Mouse (Mus musculus): ENCODE results near the gene Nfe2. TPM values are rescaled to one million over a fixed set of nuclear protein-coding genes. Genes with fewer than 3 reads are reported as not detected.
"Not testable (repeated sequence)": the region's sequence is repeated elsewhere in the genome, so short reads cannot be mapped to it uniquely, and the experiment has no call there.

Gene Nfe2
- total and polyA plus RNA-seq, 3 experiments = 0.86 to 2.0 (median 1.6) TPM

DNA sequence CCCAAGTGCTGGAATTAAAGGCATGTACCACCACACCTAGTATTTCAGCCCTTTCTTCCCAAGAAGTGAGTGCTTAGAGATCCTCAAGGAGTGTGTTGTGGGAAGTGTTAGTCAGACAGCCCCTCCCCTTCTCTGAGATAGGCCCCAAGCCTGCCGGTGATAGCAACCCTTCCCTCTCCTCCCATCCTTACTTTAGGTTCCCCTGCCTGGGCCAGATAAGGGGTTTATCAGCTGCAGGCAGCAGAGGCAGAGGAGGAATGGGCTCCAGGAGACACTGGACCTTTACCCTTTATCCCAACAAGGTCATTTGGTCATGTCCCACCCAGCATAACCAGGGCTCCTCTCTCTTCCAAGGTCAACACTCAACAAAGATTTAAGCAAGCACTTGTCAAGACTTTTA, 6.6 kb downstream of the Nfe2 start:
- H3K79me2 ChIP-seq (replicated peaks; ENCODE audit: control insufficient read depth, insufficient read depth, low read length) = no peaks in the 10 kb centered on the region
- H3K27ac ChIP-seq = no peak overlapping the region
- peaks cover 3% of the 10 kb centered on the region for H3K36me3 ChIP-seq (ENCODE audit: control insufficient read depth, insufficient read depth, low read length)
- no peaks in the 10 kb centered on the region for H3K4me1 ChIP-seq (ENCODE audit: control insufficient read depth, insufficient read depth, low read length)
- H3K4me3 ChIP-seq = no peak overlapping the region
- 16% methylated on average over 1 of the region's 1 CpGs for WGBS
- intact Hi-C loops (cut with DNase I) = loop anchor here (2.0 kb wide), 2 partner anchors 29 to 55 kb away; no protein-coding TSS in a partner anchor
- no peak overlapping the region for H3K9ac ChIP-seq (ENCODE audit: low read depth, low read length)
- no peak for DNase-seq
- TF ChIP-seq POLR2A (IDR thresholded peaks at IDR 0.05; ENCODE audit: insufficient read depth, low read depth, low read length) (no peak), EP300 (IDR thresholded peaks at IDR 0.05; ENCODE audit: insufficient read depth, low read depth, low read length) (no peak), CTCF (IDR thresholded peaks at IDR 0.05) (no peak)
- no peaks in the 10 kb centered on the region for H3K27me3 ChIP-seq (ENCODE audit: control insufficient read depth, insufficient read depth, low read length)

DNA sequence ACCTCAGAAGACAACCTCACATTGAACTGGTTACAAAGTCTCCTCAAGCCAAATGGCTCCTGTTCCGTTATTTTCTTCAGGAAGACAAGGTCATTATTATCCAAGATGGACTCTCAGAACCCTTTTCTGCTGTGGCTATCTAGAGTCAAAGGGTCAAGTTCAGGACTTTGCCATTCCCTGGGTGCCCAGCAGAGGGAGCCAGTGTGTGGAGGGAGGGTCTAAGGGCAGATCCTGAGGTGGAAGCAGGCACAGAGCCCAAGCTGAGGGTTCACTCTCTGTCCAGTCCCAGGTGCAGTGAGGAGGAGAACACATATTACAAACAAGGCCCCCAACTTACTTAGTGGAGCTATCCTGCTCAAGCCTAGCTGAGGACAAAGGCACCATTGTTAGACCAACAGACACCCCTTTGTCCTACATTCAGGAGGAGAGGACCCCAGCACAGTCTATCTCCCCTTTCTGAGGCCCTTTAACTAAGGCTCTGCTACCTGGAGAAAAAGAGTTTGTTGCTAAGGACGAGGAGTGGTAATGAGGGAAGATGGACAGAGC, 7.9 kb downstream of the Nfe2 start:
- H3K27ac ChIP-seq = no peak overlapping the region
- TF ChIP-seq EP300 (IDR thresholded peaks at IDR 0.05; ENCODE audit: insufficient read depth, low read depth, low read length) = 0 out of 2 replicates have a peak, but pooled peaks have one; percentile 32
- TF ChIP-seq CTCF (IDR thresholded peaks at IDR 0.05) = peak; percentile 94
- no peak for TF ChIP-seq POLR2A (IDR thresholded peaks at IDR 0.05; ENCODE audit: insufficient read depth, low read depth, low read length)
- 33% methylated on average over 2 of the region's 2 CpGs for WGBS
- no peaks in the 10 kb centered on the region for H3K79me2 ChIP-seq (replicated peaks; ENCODE audit: control insufficient read depth, insufficient read depth, low read length)
- intact Hi-C loops (cut with DNase I) = loop anchor here (2.0 kb wide), 2 partner anchors 31 to 57 kb away; no protein-coding TSS in a partner anchor
- H3K27me3 ChIP-seq (ENCODE audit: control insufficient read depth, insufficient read depth, low read length) = no peaks in the 10 kb centered on the region
- H3K9ac ChIP-seq (ENCODE audit: low read depth, low read length) = no peak overlapping the region
- no peaks in the 10 kb centered on the region for H3K4me1 ChIP-seq (ENCODE audit: control insufficient read depth, insufficient read depth, low read length)
- peak; percentile 60 to 86 for DNase-seq
- no peak overlapping the region for H3K4me3 ChIP-seq
- peaks cover 12% of the 10 kb centered on the region for H3K36me3 ChIP-seq (ENCODE audit: control insufficient read depth, insufficient read depth, low read length)

DNA sequence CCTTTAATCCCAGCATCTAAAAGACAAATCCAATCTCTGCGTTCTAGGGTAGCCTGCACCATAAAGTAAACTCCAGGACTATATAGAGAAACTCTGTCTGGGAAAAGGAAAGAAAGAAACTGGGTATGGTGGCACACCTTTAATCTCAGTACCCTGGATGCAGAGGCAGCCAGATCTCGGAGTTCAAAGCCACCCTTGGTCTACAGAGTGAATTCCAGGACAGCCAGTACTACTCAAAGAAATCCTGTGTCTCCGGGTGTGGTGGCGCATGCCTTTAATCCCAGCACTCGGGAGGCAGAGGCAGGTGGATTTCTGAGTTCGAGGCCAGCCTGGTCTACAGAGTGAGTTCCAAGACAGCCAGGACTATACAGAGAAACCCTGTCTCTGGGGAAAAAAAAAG, 8.7 kb downstream of the Nfe2 start:
- H3K4me3 ChIP-seq; H3K9ac ChIP-seq (ENCODE audit: low read depth, low read length); H3K27ac ChIP-seq; DNase-seq; H3K27me3 ChIP-seq (ENCODE audit: control insufficient read depth, insufficient read depth, low read length); H3K4me1 ChIP-seq (ENCODE audit: control insufficient read depth, insufficient read depth, low read length); H3K79me2 ChIP-seq (replicated peaks; ENCODE audit: control insufficient read depth, insufficient read depth, low read length); intact Hi-C loops (cut with DNase I): not testable (repeated sequence)
- H3K36me3 ChIP-seq (ENCODE audit: control insufficient read depth, insufficient read depth, low read length) = peaks cover 16% of the 10 kb centered on the region
- WGBS = 87% methylated on average over 6 of the region's 6 CpGs

DNA sequence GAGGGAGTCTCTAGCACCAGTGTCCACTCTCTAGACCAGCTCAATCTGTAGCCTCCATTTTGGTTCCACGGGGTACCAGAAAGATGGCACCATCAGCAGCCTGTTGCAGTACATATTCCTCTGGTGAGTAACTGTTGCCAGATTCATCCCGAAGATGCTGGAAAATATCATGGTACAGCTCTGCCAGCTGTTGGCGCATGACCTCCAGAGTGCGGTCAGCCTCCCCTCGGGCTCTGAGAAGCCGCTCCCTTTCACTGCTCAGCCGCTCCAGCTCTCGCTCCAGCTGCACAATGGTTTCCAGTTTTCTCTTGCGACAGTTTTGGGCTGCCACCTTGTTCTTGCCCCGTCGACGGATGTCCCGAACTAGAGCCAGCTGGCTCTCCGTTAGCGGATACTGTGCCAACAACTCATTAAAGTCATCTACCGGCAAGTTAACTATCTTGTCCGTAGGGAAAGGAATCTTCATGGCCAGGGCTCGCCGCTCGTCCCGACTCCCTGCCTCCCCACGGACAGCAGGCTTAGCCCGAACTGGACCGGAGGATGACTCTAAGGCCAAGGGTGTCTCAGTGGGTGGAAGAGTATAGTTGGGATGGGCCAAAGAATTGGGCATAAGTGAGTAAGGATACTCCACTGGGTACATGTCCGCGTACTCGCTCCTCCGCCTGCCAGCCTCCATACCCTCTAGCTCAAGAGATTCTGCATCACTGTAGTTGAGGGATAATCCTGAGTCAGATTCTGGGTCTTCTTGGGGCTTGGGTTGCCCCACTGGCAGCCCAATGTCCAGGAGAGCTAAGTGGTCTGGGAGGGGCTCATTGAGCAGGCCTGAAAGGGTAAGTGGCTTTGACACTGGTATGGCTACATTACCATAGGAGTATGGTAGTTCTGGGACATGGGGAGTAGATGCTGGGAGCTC, 9.5 kb downstream of the Nfe2 start:
- Histone ChIP-seq H3K79me2 (replicated peaks; ENCODE audit: control insufficient read depth, insufficient read depth, low read length) (no peaks in the 10 kb centered on the region), H3K9ac (ENCODE audit: low read depth, low read length) (no peak overlapping the region), H3K27me3 (ENCODE audit: control insufficient read depth, insufficient read depth, low read length) (no peaks in the 10 kb centered on the region), H3K36me3 (ENCODE audit: control insufficient read depth, insufficient read depth, low read length) (peaks cover 19% of the 10 kb centered on the region), H3K4me3 (no peak overlapping the region), H3K27ac (no peak overlapping the region), H3K4me1 (ENCODE audit: control insufficient read depth, insufficient read depth, low read length) (no peaks in the 10 kb centered on the region)
- WGBS = 65% methylated on average over 28 of the region's 28 CpGs
- peak in 1 of 2 experiments; percentile 25 for DNase-seq
- intact Hi-C loops (cut with DNase I) = no loop called here
- TF ChIP-seq CTCF (IDR thresholded peaks at IDR 0.05) (no peak), POLR2A (IDR thresholded peaks at IDR 0.05; ENCODE audit: insufficient read depth, low read depth, low read length) (0 out of 2 replicates have a peak, but pooled peaks have one; percentile 39)

DNA sequence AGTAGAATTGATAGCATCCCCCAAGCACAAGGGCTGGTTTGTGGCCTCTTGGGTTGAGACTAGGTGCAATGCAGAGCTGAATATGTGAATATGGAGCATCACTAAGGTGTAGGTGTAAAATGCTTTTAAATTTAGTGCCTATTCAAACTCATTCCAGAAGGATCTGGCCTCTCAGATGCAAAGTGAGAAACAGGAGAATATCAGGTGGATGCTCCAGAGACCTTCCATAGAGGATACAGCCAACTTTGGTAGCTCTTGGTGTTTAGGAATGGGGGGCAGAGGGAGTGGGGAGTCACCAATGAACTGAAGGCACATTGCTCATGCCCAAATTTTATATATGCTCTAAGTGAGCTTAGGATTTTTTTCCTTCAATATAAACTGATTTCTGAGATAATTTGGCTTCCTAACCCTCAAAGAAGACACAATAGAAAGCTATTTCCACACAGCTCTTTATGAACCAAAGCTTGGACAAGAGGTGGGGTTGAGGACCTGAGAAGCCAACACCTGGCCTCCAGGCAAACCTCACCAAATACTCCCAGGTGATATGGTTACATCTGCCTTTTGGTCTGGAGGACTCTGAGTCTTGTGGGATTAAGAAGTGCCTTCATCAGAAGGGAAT, 10.3 kb downstream of the Nfe2 start:
- H3K79me2 ChIP-seq (replicated peaks; ENCODE audit: control insufficient read depth, insufficient read depth, low read length) = no peaks in the 10 kb centered on the region
- intact Hi-C loops (cut with DNase I) = no loop called here
- H3K9ac ChIP-seq (ENCODE audit: low read depth, low read length) = no peak overlapping the region
- H3K4me1 ChIP-seq (ENCODE audit: control insufficient read depth, insufficient read depth, low read length) = peaks cover 2% of the 10 kb centered on the region; the same call in 1 of the 2 replicates
- TF ChIP-seq EP300 (IDR thresholded peaks at IDR 0.05; ENCODE audit: insufficient read depth, low read depth, low read length) (no peak), POLR2A (IDR thresholded peaks at IDR 0.05; ENCODE audit: insufficient read depth, low read depth, low read length) (no peak), CTCF (IDR thresholded peaks at IDR 0.05) (no peak)
- peaks cover 26% of the 10 kb centered on the region for H3K36me3 ChIP-seq (ENCODE audit: control insufficient read depth, insufficient read depth, low read length)
- no peak overlapping the region for H3K27ac ChIP-seq
- H3K27me3 ChIP-seq (ENCODE audit: control insufficient read depth, insufficient read depth, low read length) = no peaks in the 10 kb centered on the region
- H3K4me3 ChIP-seq = no peak overlapping the region
- DNase-seq = no peak

All from heart, adult 2 months (tissue).